Comparison of ENCODE assay signal across 8 mouse cellular contexts in the genomic region with DNA sequence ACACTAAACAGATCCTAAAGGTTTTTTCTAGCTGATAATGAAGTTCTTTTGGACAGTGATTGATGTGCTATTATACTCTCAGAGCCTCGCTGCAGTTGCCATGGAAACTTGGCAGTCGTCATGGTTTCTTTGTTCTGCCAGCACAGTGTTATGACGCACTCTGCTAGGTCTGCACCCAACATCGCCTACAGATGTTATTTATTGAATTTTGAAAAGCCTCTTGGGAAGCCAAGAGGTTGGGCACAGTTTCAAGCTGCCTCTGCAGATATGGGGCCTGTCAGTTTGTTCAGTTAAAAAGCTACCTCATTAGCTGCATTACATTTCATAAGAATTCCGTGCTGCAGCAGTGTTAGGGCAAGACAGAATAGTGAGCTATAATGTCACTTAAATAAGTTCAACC.
DNase-seq lines count a peak whose midpoint lies in the region; ATAC-seq and TF ChIP-seq lines count a peak whose summit lies in the region.
"Had no signal": no experiment of that assay in that cellular context is flagged by ENCODE, and none has a peak within 500 bp of the region (broad histone marks: within the 10 kb centered on the region; RNA-seq: fewer than 3 reads in every experiment).

No protein-coding gene starts in this region.

- H3K9me3 ChIP-seq in hindbrain, postnatal 0 days (ENCODE audit: low read length), result no peaks in the 10 kb centered on the region
- H3K9me3 ChIP-seq: liver, embryonic 13.5 days had no signal

- TF ChIP-seq CTCF in gastrocnemius, adult 2 months (IDR thresholded peaks at IDR 0.05), result no peak
- TF ChIP-seq CTCF in hindbrain, postnatal 0 days (IDR thresholded peaks at IDR 0.05; ENCODE audit: low read depth), result no peak

- H3K36me3 ChIP-seq in hindbrain, postnatal 0 days (ENCODE audit: insufficient read depth, low read length), result no peaks in the 10 kb centered on the region

- H3K4me2 ChIP-seq in hindbrain, postnatal 0 days (ENCODE audit: low read depth, low read length), result peak overlapping the region; percentile 19; the same call in 1 of the 2 replicates
- H3K4me2 ChIP-seq: liver, embryonic 13.5 days had no signal

- WGBS in hindbrain, postnatal 0 days, result 4% methylated on average over 5 of the region's 5 CpGs

- peak; percentile 63 to 72 for DNase-seq in adrenal gland, adult 18-20 months (ENCODE audit: low spot score in 2 of 2)
- peak; percentile 27 to 51 for DNase-seq in cerebellum, postnatal 25 days
- peak; percentile 75 for DNase-seq in gastrocnemius, adult 2 months
- peak; percentile 93 for DNase-seq in hindbrain, postnatal 0 days (ENCODE audit: low spot score)
- peak; percentile 84 for DNase-seq in left cerebral cortex, adult 11 months (ENCODE audit: low spot score)
- peak; percentile 91 for DNase-seq in mesoderm, embryonic 11.5 days (ENCODE audit: low read depth, low spot score)
- DNase-seq in right cerebral cortex, postnatal 4 days, result peak; percentile 72
- DNase-seq: liver, embryonic 13.5 days had no signal

- no peaks in the 10 kb centered on the region; the same call in 1 of the 2 replicates for H3K4me1 ChIP-seq in hindbrain, postnatal 0 days (ENCODE audit: insufficient read depth, low read length)
- H3K4me1 ChIP-seq: liver, embryonic 13.5 days had no signal

- ATAC-seq in hindbrain, postnatal 0 days, result peak; percentile 95

- intact Hi-C loops in gastrocnemius, adult 2 months (cut with DNase I), result no loop called here

- no peak overlapping the region for H3K4me3 ChIP-seq in gastrocnemius, adult 2 months
- no peak overlapping the region for H3K4me3 ChIP-seq in hindbrain, postnatal 0 days (ENCODE audit: low read length)
- H3K4me3 ChIP-seq: liver, embryonic 13.5 days had no signal

- H3K9ac ChIP-seq in hindbrain, postnatal 0 days (replicated peaks; ENCODE audit: low read length), result no peak overlapping the region
- H3K9ac ChIP-seq: liver, embryonic 13.5 days had no signal

- peak overlapping the region; percentile 41; the same call in 1 of the 2 replicates for H3K27ac ChIP-seq in gastrocnemius, adult 2 months
- H3K27ac ChIP-seq in hindbrain, postnatal 0 days, result peak overlapping the region; percentile 37
- H3K27ac ChIP-seq: liver, embryonic 13.5 days had no signal

- H3K27me3 ChIP-seq in hindbrain, postnatal 0 days (ENCODE audit: insufficient read depth, low read length), result no peaks in the 10 kb centered on the region
- H3K27me3 ChIP-seq: liver, embryonic 13.5 days had no signal

Comparison
In these comparisons a context has a peak if more than half of its experiments do, and no peak if none do; other contexts are left out.
1. DNase-seq: peak in every context shown above with its lines; median percentile 93 in hindbrain, postnatal 0 days; 91 in mesoderm, embryonic 11.5 days; 84 in left cerebral cortex, adult 11 months; 75 in gastrocnemius, adult 2 months; 72 in right cerebral cortex, postnatal 4 days; 68 in adrenal gland, adult 18-20 months; 39 in cerebellum, postnatal 25 days.